Mouse (Mus musculus) E14TG2a.4 (cell line): ENCODE measurements at regions not wholly inside any gene's neighbourhood (a gene's known extent, or its start where the extent isn't known, plus 50 kb on each side); places are given as distances from the start of the nearest gene placed in this dataset.

ENCODE experiments used
- CTCF ChIP-seq: conservative IDR thresholded peaks from 2 replicates; pipeline ENCODE4 v1.5.1; 2014; ENCODE audit warnings: low read length
- NANOG ChIP-seq: IDR thresholded peaks from 2 replicates; pipeline ENCODE4 v1.6.1; 2014; ENCODE audit warnings: borderline replicate concordance, low read length, mixed read lengths
- POU5F1 ChIP-seq: IDR thresholded peaks from 2 replicates; pipeline ENCODE4 v1.6.1; 2014; ENCODE audit warnings: low read length, borderline replicate concordance

- no peak for TF ChIP-seq CTCF
- no peak for TF ChIP-seq NANOG
- TF ChIP-seq POU5F1, result no peak
Measured at GRCm38 (mm10) chr1:73625365-73625764, 498.9 kb downstream of the Tns1 start.
